Mouse (Mus musculus) forebrain, embryonic 11.5 days (tissue): Measurements from ENCODE around the gene Csrp3. TPM values are rescaled to one million over a fixed set of nuclear protein-coding genes. Genes with fewer than 3 reads are reported as not detected.
A peak's percentile ranks its signal among the peaks of the same experiment; 100 is the strongest.

Source experiments
- ATAC-seq: fragments of 200-750 bp; cut with Nextera tagmentation; replicated peaks from 2 replicates; pipeline ENCODE4 v1.8.0; 2017; ENCODE audit warnings: moderate TSS enrichment; ENCODE audit not compliant: low FRiP score
- DNase-seq: peaks from one replicate; pipeline ENCODE4 v3.0.0-alpha.2; 2017; ENCODE audit warnings: low spot score
- H3K27ac ChIP-seq: fragments of 300-500 bp; sonication (generic); 2 replicates; pipeline ENCODE4 v1.5.1; 2014; ENCODE audit warnings: low read depth, low read length
- H3K27me3 ChIP-seq: fragments of 300-500 bp; sonication (generic); 2 replicates; pipeline ENCODE4 v1.6.1; 2014; ENCODE audit warnings: mild to moderate bottlenecking, low read length, mixed read lengths; ENCODE audit not compliant: control insufficient read depth, insufficient read depth
- H3K36me3 ChIP-seq: fragments of 300-500 bp; sonication (generic); 2 replicates; pipeline ENCODE4 v1.6.1; 2014; ENCODE audit warnings: mild to moderate bottlenecking, low read length, moderate library complexity, mixed read lengths; ENCODE audit not compliant: control insufficient read depth, insufficient read depth
- H3K4me1 ChIP-seq: fragments of 300-500 bp; sonication (generic); replicated peaks from 2 replicates; pipeline ENCODE4 v1.6.1; 2014; ENCODE audit warnings: low read length, mixed read lengths; ENCODE audit not compliant: control insufficient read depth, insufficient read depth
- H3K4me2 ChIP-seq: fragments of 300-500 bp; sonication (generic); 2 replicates; pipeline ENCODE4 v1.6.1; 2014; ENCODE audit warnings: low read depth, mild to moderate bottlenecking, low read length, moderate library complexity, mixed read lengths; ENCODE audit not compliant: severe bottlenecking
- H3K4me3 ChIP-seq: fragments of 300-500 bp; sonication (generic); 2 replicates; pipeline ENCODE4 v1.5.1; 2014; ENCODE audit warnings: low read depth, low read length
- H3K9ac ChIP-seq: fragments of 300-500 bp; sonication (generic); 2 replicates; pipeline ENCODE4 v1.6.1; 2014; ENCODE audit warnings: low read length
- H3K9me3 ChIP-seq: fragments of 300-500 bp; sonication (generic); 2 replicates; pipeline ENCODE4 v1.6.1; 2016; ENCODE audit warnings: low read length, mixed read lengths; ENCODE audit not compliant: control insufficient read depth
- WGBS: fragments of 180-500 bp; shearing (Covaris S2); extraction: QIAGEN DNeasy Blood & Tissue Kit; methylation state at CpG from one replicate; pipeline ENCODE4 v1.1.7; 2014; 5-methylcytosine and 5-hydroxymethylcytosine counted together
- polyA plus RNA-seq: library from polyadenylated mRNA; unstranded; fragments of >200 nt; fragmentation: Nextera tagmentation; extraction: Ambion mirVana; gene quantifications from 2 replicates; pipeline ENCODE4 v1.2.1, GENCODE M21; 2014

The Csrp3 gene
- polyA plus RNA-seq, 1 experiment from 2014 or later, result not detected

GRCm38 (mm10) chr7:48887973-48888372 lies 40.1 kb upstream of the Csrp3 start:
- DNase-seq (no peak), ATAC-seq (no peak)
- H3K27me3 ChIP-seq, result peaks cover 11% of the 10 kb centered on the region
- WGBS, result 48% methylated on average over 8 of the region's 8 CpGs
- no peaks in the 10 kb centered on the region for H3K9me3 ChIP-seq
- H3K4me1 ChIP-seq, result peaks cover 13% of the 10 kb centered on the region; the same call in 1 of the 2 replicates
- no peak overlapping the region for H3K9ac ChIP-seq
- no peak overlapping the region for H3K27ac ChIP-seq
- no peaks in the 10 kb centered on the region for H3K36me3 ChIP-seq
- no peak overlapping the region for H3K4me3 ChIP-seq
- H3K4me2 ChIP-seq, result no peak overlapping the region

DNA sequence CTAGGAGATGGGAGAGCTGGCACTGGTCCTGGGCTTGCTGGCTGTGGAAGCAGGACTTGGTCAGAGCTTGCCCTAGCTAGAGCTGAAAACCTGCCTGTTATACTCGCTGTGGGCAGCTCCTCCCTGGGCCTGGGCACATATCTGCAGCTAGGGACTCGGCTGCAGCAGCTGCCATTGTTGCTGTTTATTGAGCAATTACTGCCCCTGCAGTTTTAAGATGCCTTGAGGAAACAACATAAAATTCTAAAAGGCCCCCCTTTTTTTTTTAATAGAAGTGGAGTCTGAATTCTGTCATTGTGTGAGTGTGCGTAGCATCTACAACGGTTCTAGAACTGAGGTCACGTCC lies 36.4 kb upstream of the Csrp3 start:
- DNase-seq (no peak), ATAC-seq (no peak)
- Histone ChIP-seq H3K4me3 (no peak overlapping the region), H3K27me3 (peaks cover 16% of the 10 kb centered on the region), H3K27ac (no peak overlapping the region), H3K4me1 (peaks cover 4% of the 10 kb centered on the region), H3K36me3 (no peaks in the 10 kb centered on the region), H3K9ac (no peak overlapping the region), H3K9me3 (no peaks in the 10 kb centered on the region), H3K4me2 (no peak overlapping the region)
- 71% methylated on average over 5 of the region's 5 CpGs for WGBS

GRCm38 (mm10) chr7:48883525-48884265 lies 35.9 kb upstream of the Csrp3 start:
- Histone ChIP-seq H3K9me3 (no peaks in the 10 kb centered on the region), H3K9ac (no peak overlapping the region), H3K4me1 (peaks cover 4% of the 10 kb centered on the region), H3K27ac (no peak overlapping the region), H3K4me3 (no peak overlapping the region), H3K27me3 (peaks cover 16% of the 10 kb centered on the region), H3K4me2 (no peak overlapping the region), H3K36me3 (no peaks in the 10 kb centered on the region)
- no peak for DNase-seq
- no peak for ATAC-seq
- WGBS, result 74% methylated on average over 4 of the region's 4 CpGs

DNA sequence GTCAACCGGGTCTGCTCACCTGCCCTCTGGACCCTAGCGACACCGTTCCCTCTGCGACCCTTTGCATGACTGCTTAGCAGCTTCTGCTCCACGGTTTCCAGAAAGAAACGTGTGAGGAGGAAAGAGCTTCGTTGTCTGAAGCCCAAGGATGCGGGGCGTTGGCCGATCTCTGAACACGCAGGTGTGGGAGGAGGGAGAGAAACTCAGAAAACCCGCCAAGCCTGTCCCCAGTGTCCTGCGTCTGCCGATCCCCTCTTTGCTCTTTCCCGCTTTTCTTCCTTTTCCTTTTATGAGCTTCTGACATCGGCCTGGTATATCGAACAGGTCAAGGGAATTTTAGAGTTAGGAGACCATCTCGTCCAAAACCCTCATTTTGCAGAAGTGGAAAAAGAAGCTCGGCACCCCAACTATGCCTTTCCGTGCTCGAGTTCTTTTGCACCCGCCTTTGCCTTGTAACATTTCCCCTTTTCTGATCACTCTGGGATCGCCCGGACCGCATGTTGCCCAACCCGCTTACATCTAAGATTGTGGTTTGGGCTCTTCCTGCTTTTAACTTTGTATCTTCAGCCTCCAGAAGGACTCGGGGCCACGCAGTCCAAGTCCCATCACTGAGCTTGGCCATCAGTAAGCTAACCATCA lies 34.3 kb upstream of the Csrp3 start:
- H3K4me2 ChIP-seq, result peak overlapping the region; percentile 94
- no peak for ATAC-seq
- peak overlapping the region; percentile 98 for H3K9ac ChIP-seq
- peaks cover 2% of the 10 kb centered on the region; the same call in 1 of the 2 replicates for H3K36me3 ChIP-seq
- H3K4me1 ChIP-seq, result peaks cover 2% of the 10 kb centered on the region
- H3K27me3 ChIP-seq, result peaks cover 16% of the 10 kb centered on the region
- H3K27ac ChIP-seq, result no peak overlapping the region
- peak; percentile 67 for DNase-seq
- H3K9me3 ChIP-seq, result no peaks in the 10 kb centered on the region
- H3K4me3 ChIP-seq, result peak overlapping the region; percentile 78
- 2% methylated on average over 28 of the region's 28 CpGs for WGBS

DNA sequence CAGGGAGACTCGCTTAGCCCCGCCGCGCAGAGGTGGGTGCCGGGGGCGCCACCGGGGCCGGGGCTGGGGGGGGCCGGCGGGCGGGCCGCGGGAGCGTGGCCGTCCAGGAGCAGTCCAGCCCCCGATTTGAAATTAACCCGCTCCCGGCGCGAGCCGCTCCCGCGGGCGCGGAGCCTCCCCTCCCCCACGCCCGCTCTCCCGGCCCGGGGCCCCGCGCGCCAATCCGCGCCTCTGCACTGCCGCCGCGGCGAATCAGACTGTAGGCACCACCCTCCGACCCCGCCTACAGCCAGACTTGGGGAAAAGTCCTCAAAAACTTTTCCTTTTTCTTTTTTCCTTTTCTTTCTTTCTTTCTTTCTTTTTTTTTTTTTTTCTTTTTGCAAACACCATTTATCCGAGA lies 33.7 kb upstream of the Csrp3 start, which contains the start of gene E2f8:
E2f8 (minus strand) TSS at position 111 of the 400 bp plus-strand sequence.
- peak; percentile 86 for ATAC-seq
- Histone ChIP-seq H3K9ac (peak within 1 kb of the TSS; percentile 98), H3K4me3 (peak within 1 kb of the TSS; percentile 78), H3K4me2 (peak within 1 kb of the TSS; percentile 94), H3K27ac (peak within 1 kb of the TSS; percentile 90), H3K36me3 (peaks cover 2% of the 10 kb centered on the region; the same call in 1 of the 2 replicates), H3K4me1 (peaks cover 2% of the 10 kb centered on the region), H3K27me3 (peaks cover 16% of the 10 kb centered on the region), H3K9me3 (no peaks in the 10 kb centered on the region)
- WGBS, result under 1% methylated on average over 41 of the region's 41 CpGs
- peak; percentile 90 for DNase-seq

- peak overlapping the region; percentile 94 for H3K4me2 ChIP-seq
- peak overlapping the region; percentile 78 for H3K4me3 ChIP-seq
- peaks cover 2% of the 10 kb centered on the region; the same call in 1 of the 2 replicates for H3K36me3 ChIP-seq
- peaks cover 2% of the 10 kb centered on the region for H3K4me1 ChIP-seq
- peak overlapping the region; percentile 90 for H3K27ac ChIP-seq
- WGBS, result under 1% methylated on average over 68 of the region's 77 CpGs
- peaks cover 16% of the 10 kb centered on the region for H3K27me3 ChIP-seq
- peak overlapping the region; percentile 98 for H3K9ac ChIP-seq
- no peaks in the 10 kb centered on the region for H3K9me3 ChIP-seq
- ATAC-seq (peak; percentile 97), DNase-seq (peak; percentile 99)
Observed at GRCm38 (mm10) chr7:48880591-48881481, 33.0 kb upstream of the Csrp3 start.

- H3K9ac ChIP-seq, result peak overlapping the region; percentile 47; the same call in 1 of the 2 replicates
Observed at GRCm38 (mm10) chr7:48879574-48879973, 31.7 kb upstream of the Csrp3 start.

DNA sequence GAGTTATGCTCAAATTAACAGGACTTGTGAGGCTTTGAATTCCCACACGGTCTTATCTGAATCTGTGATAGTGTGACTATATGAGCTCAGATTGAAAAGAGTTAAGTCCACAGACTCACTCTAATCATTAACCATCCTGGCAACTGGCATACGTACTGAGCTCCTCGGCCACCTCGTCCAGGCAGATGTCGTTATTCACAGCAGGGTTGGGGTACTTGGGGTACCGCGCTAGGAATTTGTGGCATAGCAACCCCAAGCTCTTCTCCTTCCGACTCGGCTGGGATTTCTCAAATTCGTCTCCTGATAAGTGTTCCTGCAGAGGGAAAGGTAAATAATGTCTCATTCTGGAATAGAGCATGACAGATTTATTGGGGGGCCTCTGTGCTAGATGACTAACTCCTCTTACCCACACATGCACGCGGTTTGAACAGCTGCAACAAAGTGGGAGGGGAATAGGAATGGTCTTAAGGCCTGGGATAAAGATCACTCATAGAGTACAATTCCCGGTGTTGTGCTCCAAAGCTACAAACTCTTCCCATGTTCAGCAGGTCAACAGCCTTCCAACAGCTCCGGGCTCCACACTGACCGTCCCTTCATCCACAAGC lies 30.1 kb upstream of the Csrp3 start:
- WGBS, result 94% methylated on average over 15 of the region's 15 CpGs
- no peak for ATAC-seq
- H3K36me3 ChIP-seq, result peaks cover 2% of the 10 kb centered on the region; the same call in 1 of the 2 replicates

More at GRCm38 (mm10) chr7:48879574-48879973, 31.7 kb upstream of the Csrp3 start:
- Histone ChIP-seq H3K9me3 (no peaks in the 10 kb centered on the region), H3K27ac (no peak overlapping the region), H3K4me3 (peak overlapping the region; percentile 21), H3K4me2 (peak overlapping the region; percentile 49), H3K36me3 (peaks cover 2% of the 10 kb centered on the region; the same call in 1 of the 2 replicates), H3K27me3 (peaks cover 16% of the 10 kb centered on the region), H3K4me1 (peaks cover 2% of the 10 kb centered on the region)
- no peak for DNase-seq
- WGBS, result 65% methylated on average over 3 of the region's 3 CpGs
- no peak for ATAC-seq

More for the DNA sequence above, 30.1 kb upstream of the Csrp3 start:
- no peak for DNase-seq
- Histone ChIP-seq H3K4me2 (no peak overlapping the region), H3K27me3 (peaks cover 5% of the 10 kb centered on the region; the same call in 1 of the 2 replicates), H3K4me3 (no peak overlapping the region), H3K9me3 (no peaks in the 10 kb centered on the region), H3K4me1 (peaks cover 2% of the 10 kb centered on the region), H3K27ac (no peak overlapping the region), H3K9ac (no peak overlapping the region)
